Mouse (Mus musculus): ENCODE measurements at regions not wholly inside any gene's neighbourhood (a gene's known extent, or its start where the extent isn't known, plus 50 kb on each side); places are given as distances from the start of the nearest gene placed in this dataset.

GRCm38 (mm10) chr4:106175352-106175751 is 140.7 kb upstream of the Usp24 start:
- DNase-seq (ENCODE audit: low read depth, low spot score): no peak
- Histone ChIP-seq H3K9ac (ENCODE audit: control insufficient read depth, low read depth, low read length, poor library complexity, severe bottlenecking) (no peak overlapping the region), H3K4me1 (ENCODE audit: control insufficient read depth in 1 of 2, insufficient read depth in 2 of 2, low read length in 2 of 2) (no peaks in the 10 kb centered on the region), H3K27ac (ENCODE audit: control insufficient read depth, low read depth, low read length) (no peak overlapping the region), H3K79me2 (ENCODE audit: control insufficient read depth, insufficient read depth, low read length, poor library complexity) (no peaks in the 10 kb centered on the region), H3K4me3 (ENCODE audit: control insufficient read depth in 1 of 2, insufficient read depth in 1 of 2, low read depth in 2 of 2, low read length in 2 of 2) (no peak overlapping the region), H3K27me3 (ENCODE audit: control insufficient read depth in 1 of 2, insufficient read depth in 2 of 2, low read length in 2 of 2) (peaks cover 0 to 1% of the 10 kb centered on the region in 2 experiments; a peak in 1 of 4 replicates), H3K9me3 (replicated peaks; ENCODE audit: insufficient read depth, low read length) (no peaks in the 10 kb centered on the region), H3K36me3 (ENCODE audit: control insufficient read depth in 1 of 2, insufficient read depth in 2 of 2, low read length in 2 of 2) (no peaks in the 10 kb centered on the region)
- TF ChIP-seq HCFC1 (IDR thresholded peaks at IDR 0.05; ENCODE audit: low read depth, low read length) (no peak), RCOR1 (IDR thresholded peaks at IDR 0.05; ENCODE audit: low read depth, low read length) (no peak), CTCF (IDR thresholded peaks at IDR 0.05 in 2 of 3, conservative IDR thresholded peaks at IDR 0.05 in 1 of 3; ENCODE audit: control insufficient read depth in 1 of 3, insufficient read depth in 1 of 3, low read depth in 2 of 3, low read length in 3 of 3, poor library complexity in 1 of 3, severe bottlenecking in 1 of 3) (no peak)

GRCm38 (mm10) chr4:106185745-106186501 is 130.1 kb upstream of the Usp24 start:
- Histone ChIP-seq H3K79me2 (ENCODE audit: control insufficient read depth, insufficient read depth, low read length, poor library complexity) (no peaks in the 10 kb centered on the region), H3K36me3 (ENCODE audit: control insufficient read depth in 1 of 2, insufficient read depth in 2 of 2, low read length in 2 of 2) (no peaks in the 10 kb centered on the region), H3K27me3 (ENCODE audit: control insufficient read depth in 1 of 2, insufficient read depth in 2 of 2, low read length in 2 of 2) (no peaks in the 10 kb centered on the region), H3K4me1 (ENCODE audit: control insufficient read depth in 1 of 2, insufficient read depth in 2 of 2, low read length in 2 of 2) (no peaks in the 10 kb centered on the region), H3K9ac (ENCODE audit: control insufficient read depth, low read depth, low read length, poor library complexity, severe bottlenecking) (no peak overlapping the region), H3K9me3 (replicated peaks; ENCODE audit: insufficient read depth, low read length) (no peaks in the 10 kb centered on the region), H3K4me3 (ENCODE audit: control insufficient read depth in 1 of 2, insufficient read depth in 1 of 2, low read depth in 2 of 2, low read length in 2 of 2) (no peak overlapping the region), H3K27ac (ENCODE audit: control insufficient read depth, low read depth, low read length) (no peak overlapping the region)
- DNase-seq (ENCODE audit: low read depth, low spot score): no peak
- no peak for TF ChIP-seq MAZ (IDR thresholded peaks at IDR 0.05; ENCODE audit: low read depth, low read length)
- no peak for TF ChIP-seq KAT2A (conservative IDR thresholded peaks at IDR 0.05; ENCODE audit: low read depth, low read length)
- no peak for TF ChIP-seq USF1 (IDR thresholded peaks at IDR 0.05; ENCODE audit: low read depth, low read length)
- TF ChIP-seq ZMIZ1 (IDR thresholded peaks at IDR 0.05; ENCODE audit: low read depth, low read length): no peak
- no peak for TF ChIP-seq ELF1 (IDR thresholded peaks at IDR 0.05; ENCODE audit: low read depth, low read length)
- TF ChIP-seq POLR2AphosphoS5 (IDR thresholded peaks at IDR 0.05; ENCODE audit: borderline replicate concordance, low read depth, low read length): no peak
- no peak for TF ChIP-seq JUND (IDR thresholded peaks at IDR 0.05; ENCODE audit: low read depth, low read length)
- no peak for TF ChIP-seq BHLHE40 (IDR thresholded peaks at IDR 0.05; ENCODE audit: borderline replicate concordance, low read depth, low read length)
- no peak for TF ChIP-seq HCFC1 (IDR thresholded peaks at IDR 0.05; ENCODE audit: low read depth, low read length)
- TF ChIP-seq NRF1 (IDR thresholded peaks at IDR 0.05; ENCODE audit: insufficient read depth, low read depth, low read length, poor library complexity, severe bottlenecking): no peak
- no peak for TF ChIP-seq MEF2A (IDR thresholded peaks at IDR 0.05; ENCODE audit: extremely low read depth, insufficient replicate concordance, low read depth, low read length, poor library complexity, severe bottlenecking)
